Mouse (Mus musculus): ENCODE data around the gene Ago3. TPM values are rescaled to one million over a fixed set of nuclear protein-coding genes. Genes with fewer than 3 reads are reported as not detected.

Ago3 gene
- 11.4 and 13.4 TPM in 2 replicates for polyA plus RNA-seq (2015; fragmentation: Nextera tagmentation; extraction: Ambion mirVana)

GRCm38 (mm10) chr4:126429347-126430079, at the start of gene Ago3:
Gene Ago3, minus strand, starts transcription at chr4:126429556.
- H3K9me3 ChIP-seq (replicated peaks; ENCODE audit: control insufficient read depth, low read length): no peaks in the 10 kb centered on the region
- peak; percentile 94 for ATAC-seq (replicated peaks; ENCODE audit: extremely low read depth, insufficient read depth, low FRiP score)
- peaks cover 9% of the 10 kb centered on the region for H3K4me1 ChIP-seq (ENCODE audit: control insufficient read depth, insufficient read depth, low read length)
- H3K4me2 ChIP-seq (ENCODE audit: low read depth, low read length): peak within 1 kb of the TSS; percentile 97
- H3K4me3 ChIP-seq (ENCODE audit: low read length): peak within 1 kb of the TSS; percentile 98
- peak within 1 kb of the TSS; percentile 93 for H3K9ac ChIP-seq (ENCODE audit: low read length)
- peak within 1 kb of the TSS; percentile 91 for H3K27ac ChIP-seq (ENCODE audit: low read length)
- H3K27me3 ChIP-seq (ENCODE audit: control insufficient read depth, insufficient read depth, low read length): no peaks in the 10 kb centered on the region
- WGBS: under 1% methylated on average over 65 of the region's 65 CpGs
- H3K36me3 ChIP-seq (ENCODE audit: control insufficient read depth, insufficient read depth): no peaks in the 10 kb centered on the region

GRCm38 (mm10) chr4:126473031-126473430, 43.7 kb upstream of the Ago3 start:
- H3K4me3 ChIP-seq (ENCODE audit: low read length): no peak overlapping the region
- 41% methylated on average over 5 of the region's 5 CpGs for WGBS
- H3K9ac ChIP-seq (ENCODE audit: low read length): no peak overlapping the region

GRCm38 (mm10) chr4:126469334-126469733, 40.0 kb upstream of the Ago3 start:
- Histone ChIP-seq H3K4me1 (ENCODE audit: control insufficient read depth, insufficient read depth, low read length) (peaks cover 22% of the 10 kb centered on the region), H3K4me3 (ENCODE audit: low read length) (no peak overlapping the region), H3K9me3 (replicated peaks; ENCODE audit: control insufficient read depth, low read length) (no peaks in the 10 kb centered on the region), H3K27ac (ENCODE audit: low read length) (no peak overlapping the region), H3K4me2 (ENCODE audit: low read depth, low read length) (no peak overlapping the region), H3K36me3 (ENCODE audit: control insufficient read depth, insufficient read depth) (no peaks in the 10 kb centered on the region), H3K27me3 (ENCODE audit: control insufficient read depth, insufficient read depth, low read length) (no peaks in the 10 kb centered on the region), H3K9ac (ENCODE audit: low read length) (no peak overlapping the region)
- 56% methylated on average over 1 of the region's 1 CpGs for WGBS
- ATAC-seq (replicated peaks; ENCODE audit: extremely low read depth, insufficient read depth, low FRiP score): no peak

More at GRCm38 (mm10) chr4:126473031-126473430, 43.7 kb upstream of the Ago3 start:
- Histone ChIP-seq H3K27me3 (ENCODE audit: control insufficient read depth, insufficient read depth, low read length) (no peaks in the 10 kb centered on the region), H3K4me1 (ENCODE audit: control insufficient read depth, insufficient read depth, low read length) (peaks cover 3% of the 10 kb centered on the region; the same call in 1 of the 2 replicates), H3K36me3 (ENCODE audit: control insufficient read depth, insufficient read depth) (no peaks in the 10 kb centered on the region), H3K27ac (ENCODE audit: low read length) (no peak overlapping the region), H3K9me3 (replicated peaks; ENCODE audit: control insufficient read depth, low read length) (no peaks in the 10 kb centered on the region), H3K4me2 (ENCODE audit: low read depth, low read length) (no peak overlapping the region)
- ATAC-seq (replicated peaks; ENCODE audit: extremely low read depth, insufficient read depth, low FRiP score): no peak

GRCm38 (mm10) chr4:126468925-126469324, 39.6 kb upstream of the Ago3 start:
- H3K4me3 ChIP-seq (ENCODE audit: low read length): peak overlapping the region; percentile 98
- no peak overlapping the region; the same call in none of the 2 replicates for H3K27ac ChIP-seq (ENCODE audit: low read length)
- WGBS: 6% methylated on average over 8 of the region's 8 CpGs
- H3K4me1 ChIP-seq (ENCODE audit: control insufficient read depth, insufficient read depth, low read length): peaks cover 22% of the 10 kb centered on the region
- H3K27me3 ChIP-seq (ENCODE audit: control insufficient read depth, insufficient read depth, low read length): no peaks in the 10 kb centered on the region
- ATAC-seq (replicated peaks; ENCODE audit: extremely low read depth, insufficient read depth, low FRiP score): peak; percentile 21
- H3K36me3 ChIP-seq (ENCODE audit: control insufficient read depth, insufficient read depth): no peaks in the 10 kb centered on the region
- H3K4me2 ChIP-seq (ENCODE audit: low read depth, low read length): peak overlapping the region; percentile 88
- H3K9ac ChIP-seq (ENCODE audit: low read length): peak overlapping the region; percentile 91
- H3K9me3 ChIP-seq (replicated peaks; ENCODE audit: control insufficient read depth, low read length): no peaks in the 10 kb centered on the region

GRCm38 (mm10) chr4:126468285-126468901, 39.0 kb upstream of the Ago3 start, which contains the start of gene Ago1:
Gene Ago1, minus strand, starts transcription at chr4:126468583.
- Histone ChIP-seq H3K4me3 (ENCODE audit: low read length) (peak within 1 kb of the TSS; percentile 98), H3K36me3 (ENCODE audit: control insufficient read depth, insufficient read depth) (no peaks in the 10 kb centered on the region), H3K4me2 (ENCODE audit: low read depth, low read length) (peak within 1 kb of the TSS; percentile 88), H3K27ac (ENCODE audit: low read length) (peak within 1 kb of the TSS; percentile 79), H3K4me1 (ENCODE audit: control insufficient read depth, insufficient read depth, low read length) (peaks cover 22% of the 10 kb centered on the region), H3K27me3 (ENCODE audit: control insufficient read depth, insufficient read depth, low read length) (no peaks in the 10 kb centered on the region), H3K9ac (ENCODE audit: low read length) (peak within 1 kb of the TSS; percentile 91), H3K9me3 (replicated peaks; ENCODE audit: control insufficient read depth, low read length) (no peaks in the 10 kb centered on the region)
- WGBS: under 1% methylated on average over 55 of the region's 55 CpGs
- ATAC-seq (replicated peaks; ENCODE audit: extremely low read depth, insufficient read depth, low FRiP score): peak; percentile 90

GRCm38 (mm10) chr4:126467721-126468284, 38.4 kb upstream of the Ago3 start:
- peak overlapping the region; percentile 91 for H3K9ac ChIP-seq (ENCODE audit: low read length)
- peak overlapping the region; percentile 88 for H3K4me2 ChIP-seq (ENCODE audit: low read depth, low read length)
- H3K36me3 ChIP-seq (ENCODE audit: control insufficient read depth, insufficient read depth): no peaks in the 10 kb centered on the region
- H3K4me1 ChIP-seq (ENCODE audit: control insufficient read depth, insufficient read depth, low read length): peaks cover 22% of the 10 kb centered on the region
- peak; percentile 57 for ATAC-seq (replicated peaks; ENCODE audit: extremely low read depth, insufficient read depth, low FRiP score)
- 2% methylated on average over 25 of the region's 25 CpGs for WGBS
- H3K9me3 ChIP-seq (replicated peaks; ENCODE audit: control insufficient read depth, low read length): no peaks in the 10 kb centered on the region
- peak overlapping the region; percentile 79 for H3K27ac ChIP-seq (ENCODE audit: low read length)
- no peaks in the 10 kb centered on the region for H3K27me3 ChIP-seq (ENCODE audit: control insufficient read depth, insufficient read depth, low read length)
- H3K4me3 ChIP-seq (ENCODE audit: low read length): peak overlapping the region; percentile 98

GRCm38 (mm10) chr4:126466251-126466750, 36.9 kb upstream of the Ago3 start:
- 36% methylated on average over 8 of the region's 8 CpGs for WGBS
- ATAC-seq (replicated peaks; ENCODE audit: extremely low read depth, insufficient read depth, low FRiP score): no peak
- Histone ChIP-seq H3K4me1 (ENCODE audit: control insufficient read depth, insufficient read depth, low read length) (peaks cover 22% of the 10 kb centered on the region), H3K9ac (ENCODE audit: low read length) (no peak overlapping the region), H3K4me3 (ENCODE audit: low read length) (no peak overlapping the region), H3K4me2 (ENCODE audit: low read depth, low read length) (peak overlapping the region; percentile 14; the same call in 1 of the 2 replicates), H3K9me3 (replicated peaks; ENCODE audit: control insufficient read depth, low read length) (no peaks in the 10 kb centered on the region), H3K27me3 (ENCODE audit: control insufficient read depth, insufficient read depth, low read length) (no peaks in the 10 kb centered on the region), H3K36me3 (ENCODE audit: control insufficient read depth, insufficient read depth) (no peaks in the 10 kb centered on the region), H3K27ac (ENCODE audit: low read length) (no peak overlapping the region)

GRCm38 (mm10) chr4:126465843-126466242, 36.5 kb upstream of the Ago3 start:
- no peak; the same call in 1 of the 2 replicates for ATAC-seq (replicated peaks; ENCODE audit: extremely low read depth, insufficient read depth, low FRiP score)
- Histone ChIP-seq H3K27me3 (ENCODE audit: control insufficient read depth, insufficient read depth, low read length) (no peaks in the 10 kb centered on the region), H3K9ac (ENCODE audit: low read length) (no peak overlapping the region), H3K4me1 (ENCODE audit: control insufficient read depth, insufficient read depth, low read length) (peaks cover 22% of the 10 kb centered on the region), H3K4me3 (ENCODE audit: low read length) (no peak overlapping the region), H3K4me2 (ENCODE audit: low read depth, low read length) (peak overlapping the region; percentile 14; the same call in 1 of the 2 replicates), H3K27ac (ENCODE audit: low read length) (no peak overlapping the region), H3K36me3 (ENCODE audit: control insufficient read depth, insufficient read depth) (no peaks in the 10 kb centered on the region), H3K9me3 (replicated peaks; ENCODE audit: control insufficient read depth, low read length) (no peaks in the 10 kb centered on the region)
- WGBS: 14% methylated on average over 8 of the region's 8 CpGs
